ENCODE assay signal across 8 mouse cellular contexts in the genomic region with DNA sequence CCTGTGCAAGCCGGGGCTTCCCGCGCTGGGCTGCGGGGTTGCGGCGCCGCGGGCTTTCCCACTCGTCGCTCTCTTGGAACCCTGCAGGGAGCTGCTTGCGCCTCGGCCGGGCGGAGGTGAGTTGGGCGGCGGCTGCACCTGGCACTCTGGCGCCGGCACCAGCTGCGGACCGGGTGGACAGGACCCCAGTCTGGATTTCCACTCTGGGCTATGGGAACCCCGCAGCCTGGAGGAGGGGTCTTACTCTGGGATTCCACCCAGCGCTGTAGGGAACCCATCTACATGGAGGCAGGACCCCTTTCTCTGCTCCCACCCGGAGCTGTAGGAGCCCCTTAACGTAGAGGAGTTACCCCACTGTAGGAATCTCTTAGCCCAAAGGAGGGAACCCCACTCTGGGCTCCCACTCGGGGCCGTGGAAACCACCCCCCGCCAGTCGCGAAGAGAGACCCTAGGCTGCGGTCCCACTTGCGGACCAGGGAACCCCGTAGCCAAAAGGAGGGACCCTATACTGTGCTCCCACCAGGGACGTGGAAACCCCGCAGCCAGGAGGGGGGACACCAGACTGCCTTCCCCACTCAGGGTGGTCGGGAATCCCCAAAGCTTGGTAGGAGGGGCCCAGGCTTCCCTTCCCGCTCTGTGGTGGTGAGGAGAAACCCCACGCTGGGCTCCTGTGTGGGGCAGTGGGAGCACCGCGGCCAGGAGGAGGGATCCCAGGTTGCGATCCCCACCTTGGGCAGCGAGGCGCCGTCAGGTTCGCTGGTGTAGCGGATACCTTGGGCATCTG. TPM values are rescaled to one million over a fixed set of nuclear protein-coding genes. Genes with fewer than 3 reads are reported as not detected.
DNase-seq lines count a peak whose midpoint lies in the region; ATAC-seq and TF ChIP-seq lines count a peak whose summit lies in the region.

No protein-coding gene starts in this region.

- no peak for DNase-seq in cerebellum, adult 9-11 months
- DNase-seq in embryo, embryonic 11 days = peak; percentile 37
- DNase-seq in thymus, postnatal 10 days (ENCODE audit: low spot score in 2 of 2) = peak; percentile 30 to 41

- ATAC-seq in cerebellum, adult (ENCODE audit: insufficient number of reproducible peaks, low FRiP score, low TSS enrichment) = peak; percentile 18; the same call in 1 of the 2 replicates
- 0 out of 2 replicates have a peak, but pooled peaks have one; percentile 1 for ATAC-seq in heart, embryonic 13.5 days (ENCODE audit: extremely low read depth, insufficient number of reproducible peaks, low FRiP score, low TSS enrichment)
- peak; percentile 3; the same call in 1 of the 2 replicates for ATAC-seq in limb, embryonic 13.5 days (ENCODE audit: low FRiP score, low read depth)
- peak; percentile 59 for ATAC-seq in midbrain, embryonic 15.5 days (replicated peaks)

- no peak for TF ChIP-seq POLR2A in ES-Bruce4 (IDR thresholded peaks at IDR 0.05; ENCODE audit: insufficient read depth, low read length)

- WGBS in heart, embryonic 13.5 days = under 1% methylated on average over 45 of the region's 45 CpGs
- 1% methylated on average over 45 of the region's 45 CpGs for WGBS in limb, embryonic 13.5 days
- WGBS in midbrain, embryonic 15.5 days = 1% methylated on average over 45 of the region's 45 CpGs

- no peaks in the 10 kb centered on the region for H3K9me3 ChIP-seq in ES-Bruce4 (replicated peaks; ENCODE audit: control insufficient read depth, insufficient read depth, low read length, poor library complexity, severe bottlenecking)
- no peaks in the 10 kb centered on the region for H3K9me3 ChIP-seq in heart, embryonic 13.5 days
- no peaks in the 10 kb centered on the region for H3K9me3 ChIP-seq in limb, embryonic 13.5 days
- no peaks in the 10 kb centered on the region for H3K9me3 ChIP-seq in midbrain, embryonic 15.5 days

- H3K9ac ChIP-seq in ES-Bruce4 (ENCODE audit: low read depth, poor library complexity, severe bottlenecking) = peak overlapping the region; percentile 93
- H3K9ac ChIP-seq in heart, embryonic 13.5 days = peak overlapping the region; percentile 88
- H3K9ac ChIP-seq in limb, embryonic 13.5 days = peak overlapping the region; percentile 82
- H3K9ac ChIP-seq in midbrain, embryonic 15.5 days = peak overlapping the region; percentile 76

- no peaks in the 10 kb centered on the region for H3K27me3 ChIP-seq in ES-Bruce4 (ENCODE audit: control insufficient read depth, insufficient read depth, low read length, poor library complexity, severe bottlenecking)
- H3K27me3 ChIP-seq in heart, embryonic 13.5 days (replicated peaks) = no peaks in the 10 kb centered on the region
- no peaks in the 10 kb centered on the region for H3K27me3 ChIP-seq in limb, embryonic 13.5 days
- no peaks in the 10 kb centered on the region for H3K27me3 ChIP-seq in midbrain, embryonic 15.5 days (replicated peaks)

- H3K4me2 ChIP-seq in heart, embryonic 13.5 days = peak overlapping the region; percentile 100
- H3K4me2 ChIP-seq in limb, embryonic 13.5 days (replicated peaks) = peak overlapping the region; percentile 92
- H3K4me2 ChIP-seq in midbrain, embryonic 15.5 days = peak overlapping the region; percentile 77

- no peaks in the 10 kb centered on the region for H3K36me3 ChIP-seq in ES-Bruce4 (ENCODE audit: control insufficient read depth, insufficient read depth, low read length, poor library complexity, severe bottlenecking)
- H3K36me3 ChIP-seq in heart, embryonic 13.5 days = peaks cover 4% of the 10 kb centered on the region
- H3K36me3 ChIP-seq in limb, embryonic 13.5 days = peaks cover 6% of the 10 kb centered on the region
- peaks cover 6% of the 10 kb centered on the region for H3K36me3 ChIP-seq in midbrain, embryonic 15.5 days (replicated peaks)

- no peak overlapping the region for H3K27ac ChIP-seq in ES-Bruce4 (ENCODE audit: insufficient read depth, low read length)
- H3K27ac ChIP-seq in heart, embryonic 13.5 days (replicated peaks) = 0 out of 2 replicates have a peak overlapping the region, but pooled peaks have one; percentile 46
- peak overlapping the region; percentile 55; the same call in 1 of the 2 replicates for H3K27ac ChIP-seq in limb, embryonic 13.5 days
- peak overlapping the region; percentile 86 for H3K27ac ChIP-seq in midbrain, embryonic 15.5 days

- H3K4me3 ChIP-seq in ES-Bruce4 (ENCODE audit: low read depth, low read length) = peak overlapping the region; percentile 74
- H3K4me3 ChIP-seq in heart, embryonic 13.5 days = peak overlapping the region; percentile 86
- peak overlapping the region; percentile 85 for H3K4me3 ChIP-seq in limb, embryonic 13.5 days
- peak overlapping the region; percentile 90 for H3K4me3 ChIP-seq in midbrain, embryonic 15.5 days

- no peaks in the 10 kb centered on the region for H3K4me1 ChIP-seq in ES-Bruce4 (ENCODE audit: control insufficient read depth, insufficient read depth, low read length)
- H3K4me1 ChIP-seq in heart, embryonic 13.5 days = peaks cover 16% of the 10 kb centered on the region
- H3K4me1 ChIP-seq in limb, embryonic 13.5 days = peaks cover 14% of the 10 kb centered on the region
- peaks cover 28% of the 10 kb centered on the region for H3K4me1 ChIP-seq in midbrain, embryonic 15.5 days

- no peak for TF ChIP-seq EP300 in ES-Bruce4 (IDR thresholded peaks at IDR 0.05; ENCODE audit: insufficient read depth, low read depth, low read length)

- no peak for TF ChIP-seq CTCF in ES-Bruce4 (IDR thresholded peaks at IDR 0.05; ENCODE audit: low read depth, low read length)

RNA-seq across cellular contexts. Expression of a gene that starts 0.5 kb away (rescaled TPM):
- polyA plus RNA-seq in ES-Bruce4 (2011; ENCODE audit: insufficient read depth, insufficient read length, low read depth, missing spikeins) = 26.7 and 31.7 TPM in 2 replicates
- 11.9 and 13.1 TPM in 2 replicates for polyA plus RNA-seq in heart, embryonic 13.5 days (2015; fragmentation: Nextera tagmentation; extraction: Ambion mirVana)
- polyA plus RNA-seq in limb, embryonic 13.5 days (2015; fragmentation: Nextera tagmentation; extraction: Ambion mirVana) = 20.6 and 24.0 TPM in 2 replicates
- polyA plus RNA-seq in midbrain, embryonic 15.5 days (2015; fragmentation: Nextera tagmentation; extraction: Ambion mirVana) = 21.6 and 25.3 TPM in 2 replicates

RNA-seq across cellular contexts. Expression of a gene that starts 0.7 kb away (rescaled TPM):
- polyA plus RNA-seq in ES-Bruce4 (2011; ENCODE audit: insufficient read depth, insufficient read length, low read depth, missing spikeins) = 11.0 and 12.3 TPM in 2 replicates
- polyA plus RNA-seq in heart, embryonic 13.5 days (2015; fragmentation: Nextera tagmentation; extraction: Ambion mirVana) = 6.6 and 7.0 TPM in 2 replicates
- 11.7 and 13.6 TPM in 2 replicates for polyA plus RNA-seq in limb, embryonic 13.5 days (2015; fragmentation: Nextera tagmentation; extraction: Ambion mirVana)
- polyA plus RNA-seq in midbrain, embryonic 15.5 days (2015; fragmentation: Nextera tagmentation; extraction: Ambion mirVana) = 19.8 and 21.8 TPM in 2 replicates

RNA-seq across cellular contexts. Expression of a gene that starts 29.4 kb away (rescaled TPM):
- 0.29 and 1.0 TPM in 2 replicates for polyA plus RNA-seq in ES-Bruce4 (2011; ENCODE audit: insufficient read depth, insufficient read length, low read depth, missing spikeins)
- 3.8 and 4.1 TPM in 2 replicates for polyA plus RNA-seq in heart, embryonic 13.5 days (2015; fragmentation: Nextera tagmentation; extraction: Ambion mirVana)
- polyA plus RNA-seq in limb, embryonic 13.5 days (2015; fragmentation: Nextera tagmentation; extraction: Ambion mirVana) = 3.4 and 4.3 TPM in 2 replicates
- 17.6 and 19.1 TPM in 2 replicates for polyA plus RNA-seq in midbrain, embryonic 15.5 days (2015; fragmentation: Nextera tagmentation; extraction: Ambion mirVana)

Comparison
In these comparisons a context has a peak if more than half of its experiments do, and no peak if none do; other contexts are left out.
1. ATAC-seq: peak in every context shown above with its lines; median percentile 59 in midbrain, embryonic 15.5 days; 18 in cerebellum, adult; 3 in limb, embryonic 13.5 days; 1 in heart, embryonic 13.5 days.